Mouse (Mus musculus) CH12.LX (cell line): ENCODE measurements around the gene Lce1f. TPM values are rescaled to one million over a fixed set of nuclear protein-coding genes. Genes with fewer than 3 reads are reported as not detected.
"Not testable (repeated sequence)": the region's sequence is repeated elsewhere in the genome, so short reads cannot be mapped to it uniquely, and the experiment has no call there.

Experiments used
- DNase-seq: peaks from one replicate; pipeline ENCODE4 v3.0.0-alpha.2; 2013; ENCODE audit errors: extremely low read depth
- H3K27ac ChIP-seq: 2 replicates; pipeline ENCODE4 v1.5.1; 2012; ENCODE audit warnings: low read depth, mild to moderate bottlenecking, control low read depth, moderate library complexity; ENCODE audit not compliant: insufficient read depth
- H3K27me3 ChIP-seq: replicated peaks from 2 replicates; pipeline ENCODE3; 2012; ENCODE audit warnings: inconsistent platforms
- H3K36me3 ChIP-seq, 2 experiments: replicated peaks in 1 of 2; 2 replicates each; pipeline versions ENCODE3 to v1.6.1; 2012; ENCODE audit warnings: inconsistent platforms in 1 of 2, low read length in 1 of 2, mild to moderate bottlenecking in 1 of 2, mixed read lengths in 1 of 2, moderate library complexity in 1 of 2; ENCODE audit not compliant: control insufficient read depth in 1 of 2, insufficient read depth in 1 of 2
- H3K4me1 ChIP-seq, 2 experiments: 2 replicates each; pipeline ENCODE4 v1.6.1; 2012; ENCODE audit warnings: inconsistent platforms in 1 of 2, moderate library complexity in 1 of 2; ENCODE audit not compliant: insufficient read depth in 2 of 2, control insufficient read depth in 1 of 2
- H3K4me2 ChIP-seq: 2 replicates; pipeline ENCODE4 v1.6.1; 2012; ENCODE audit warnings: low read depth, mild to moderate bottlenecking, control low read depth; ENCODE audit not compliant: poor library complexity, insufficient read depth, severe bottlenecking
- H3K4me3 ChIP-seq, 3 experiments: fragments of 150-350 bp in 1 of 3; sonication (generic) in 1 of 3; replicated peaks in 1 of 3; 2 replicates each; pipeline versions ENCODE3 to v1.5.1; 2011 to 2012; ENCODE audit warnings: low read depth in 2 of 3, low read length in 2 of 3, mild to moderate bottlenecking in 2 of 3, moderate library complexity in 2 of 3, control low read depth in 1 of 3, improper control_type of control experiment in 1 of 3, inconsistent platforms in 1 of 3, mixed read lengths in 1 of 3; ENCODE audit not compliant: poor library complexity in 1 of 3
- H3K79me2 ChIP-seq: replicated peaks from 2 replicates; pipeline ENCODE4 v1.6.1; 2012; ENCODE audit warnings: mild to moderate bottlenecking, moderate library complexity; ENCODE audit not compliant: control insufficient read depth, poor library complexity, insufficient read depth, severe bottlenecking; ENCODE audit errors: extremely low read depth
- H3K9ac ChIP-seq: 2 replicates; pipeline ENCODE4 v1.6.1; 2012; ENCODE audit warnings: low read depth, mild to moderate bottlenecking, control low read depth, moderate library complexity; ENCODE audit not compliant: insufficient read depth
- H3K9me3 ChIP-seq: replicated peaks from 2 replicates; pipeline ENCODE3; 2012; ENCODE audit warnings: low read length, inconsistent platforms, mixed read lengths
- CHD1 ChIP-seq: IDR thresholded peaks from 2 replicates; pipeline ENCODE4 v1.6.1; 2012; ENCODE audit warnings: low read depth, low read length, improper control_type of control experiment, inconsistent platforms
- CHD2 ChIP-seq: IDR thresholded peaks from 2 replicates; pipeline ENCODE4 v1.6.1; 2011; ENCODE audit warnings: low read length, improper control_type of control experiment
- CTCF ChIP-seq, 2 experiments: IDR thresholded peaks in 1 of 2; conservative IDR thresholded peaks in 1 of 2; 2 replicates each; pipeline ENCODE4 v1.5.1; 2011 to 2012; ENCODE audit warnings: low read depth in 2 of 2, low read length in 2 of 2, improper control_type of control experiment in 1 of 2, inconsistent platforms in 1 of 2, mild to moderate bottlenecking in 1 of 2, moderate library complexity in 1 of 2
- E2F4 ChIP-seq: IDR thresholded peaks from 2 replicates; pipeline ENCODE4 v1.6.1; 2011; ENCODE audit warnings: low read depth, low read length, improper control_type of control experiment; ENCODE audit not compliant: insufficient replicate concordance
- ETS1 ChIP-seq: conservative IDR thresholded peaks from 2 replicates; pipeline ENCODE4 v1.6.1; 2012; ENCODE audit warnings: low read depth, mild to moderate bottlenecking, inconsistent platforms, low read length, improper control_type of control experiment, moderate library complexity
- HCFC1 ChIP-seq: IDR thresholded peaks from 2 replicates; pipeline ENCODE4 v1.6.1; 2012; ENCODE audit warnings: low read depth, mild to moderate bottlenecking, inconsistent platforms, low read length, improper control_type of control experiment
- MAFK ChIP-seq: IDR thresholded peaks from 2 replicates; pipeline ENCODE4 v1.6.1; 2011; ENCODE audit warnings: low read length, improper control_type of control experiment; ENCODE audit not compliant: insufficient replicate concordance
- MAX ChIP-seq: IDR thresholded peaks from 2 replicates; pipeline ENCODE4 v1.6.1; 2011; ENCODE audit warnings: low read length, improper control_type of control experiment
- MEF2A ChIP-seq: IDR thresholded peaks from 2 replicates; pipeline ENCODE4 v1.6.1; 2014; ENCODE audit warnings: low read depth, mild to moderate bottlenecking, inconsistent platforms, low read length, improper control_type of control experiment, borderline replicate concordance
- NRF1 ChIP-seq: IDR thresholded peaks from 2 replicates; pipeline ENCODE4 v1.6.1; 2014; ENCODE audit warnings: low read depth, mild to moderate bottlenecking, inconsistent platforms, low read length, improper control_type of control experiment, moderate library complexity
- PAX5 ChIP-seq: IDR thresholded peaks from 2 replicates; pipeline ENCODE4 v1.6.1; 2012; ENCODE audit warnings: low read length, inconsistent platforms, mixed read lengths
- POLR2A ChIP-seq: IDR thresholded peaks from 2 replicates; pipeline ENCODE4 v1.6.1; 2011; ENCODE audit warnings: low read depth, mild to moderate bottlenecking, improper control_type of control experiment, low read length
- RAD21 ChIP-seq: IDR thresholded peaks from 2 replicates; pipeline ENCODE4 v1.6.1; 2011; ENCODE audit warnings: low read depth, mild to moderate bottlenecking, low read length, improper control_type of control experiment, moderate library complexity
- RCOR1 ChIP-seq: conservative IDR thresholded peaks from 2 replicates; pipeline ENCODE4 v1.6.1; 2012; ENCODE audit warnings: low read depth, mild to moderate bottlenecking, inconsistent platforms, low read length, improper control_type of control experiment
- UBTF ChIP-seq: IDR thresholded peaks from 2 replicates; pipeline ENCODE4 v1.6.1; 2012; ENCODE audit warnings: low read depth, mild to moderate bottlenecking, inconsistent platforms, low read length, improper control_type of control experiment, moderate library complexity
- USF2 ChIP-seq: conservative IDR thresholded peaks from 2 replicates; pipeline ENCODE4 v1.6.1; 2011; ENCODE audit warnings: low read depth, low read length, improper control_type of control experiment
- ZC3H11A ChIP-seq: IDR thresholded peaks from 2 replicates; pipeline ENCODE4 v1.6.1; 2012; ENCODE audit warnings: low read depth, mild to moderate bottlenecking, inconsistent platforms, low read length, improper control_type of control experiment
- dilution Hi-C: fragments of 300-500 bp; cut with MboI; formaldehyde crosslinking; loops from 2 replicates; pipeline ENCODE4 v1.14.3; 2020; ENCODE audit warnings: low sequenced_read_pairs; ENCODE audit not compliant: extremely low pct_unique_long_range_greater_than_20kb, extremely low pct_ligation_motif_present
- in situ Hi-C: fragments of 300-500 bp; cut with MboI; formaldehyde crosslinking; loops from 3 replicates; pipeline ENCODE4 v1.14.3; 2019; ENCODE audit warnings: low sequenced_read_pairs, low pct_ligation_motif_present, low pct_unique_long_range_greater_than_20kb, mixed read lengths
- polyA plus RNA-seq: library from polyadenylated mRNA; unstranded; fragments of >175 nt; gene quantifications from 2 replicates; pipeline ENCODE4 v1.2.1, GENCODE M21; 2012; ENCODE audit warnings: low read depth; ENCODE audit not compliant: insufficient read length
- total RNA-seq, 2 experiments: library from RNA; depleted of rRNA; stranded (reverse); fragments of 300-350 nt in 1 of 2; fragments of >200 nt in 1 of 2; gene quantifications; 2 replicates each; pipeline ENCODE4 v1.2.3; 2012 to 2014

Gene Lce1f
- total and polyA plus RNA-seq, 3 experiments = not detected

DNA sequence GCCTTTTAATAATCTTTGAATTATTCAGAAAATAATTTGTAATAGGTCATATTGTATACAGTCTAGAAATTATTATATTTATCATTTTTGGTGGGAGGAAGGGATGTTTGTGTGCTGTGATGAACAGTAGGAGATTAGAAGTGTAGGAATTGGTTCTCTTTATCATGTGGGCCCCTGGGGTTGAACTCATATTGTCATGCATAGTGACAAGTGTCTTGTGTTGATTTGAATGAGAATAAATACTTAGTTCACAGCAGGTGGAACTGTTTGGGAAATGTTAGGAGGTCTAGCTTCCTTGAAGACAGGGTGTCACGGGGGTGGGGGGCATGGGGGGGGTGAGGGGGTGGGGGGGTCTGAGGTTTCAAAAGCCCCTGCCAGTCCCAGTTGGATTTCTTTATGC, 25.5 kb downstream of the Lce1f start:
- H3K36me3 ChIP-seq = no peaks in the 10 kb centered on the region
- in situ Hi-C loops (no loop called here), dilution Hi-C loops (no loop called here)
- no peak overlapping the region for H3K27ac ChIP-seq
- no peaks in the 10 kb centered on the region for H3K27me3 ChIP-seq
- no peak overlapping the region for H3K4me2 ChIP-seq
- no peaks in the 10 kb centered on the region for H3K79me2 ChIP-seq
- DNase-seq = no peak
- TF ChIP-seq MAFK = no peak
- no peak for TF ChIP-seq PAX5
- TF ChIP-seq UBTF = no peak
- no peak for TF ChIP-seq CTCF (conservative IDR thresholded peaks at IDR 0.05 in 1 of 2, IDR thresholded peaks at IDR 0.05 in 1 of 2; ENCODE audit: low read depth in 2 of 2, low read length in 2 of 2)
- no peak for TF ChIP-seq USF2
- no peak for TF ChIP-seq RCOR1
- no peak for TF ChIP-seq NRF1
- no peak for TF ChIP-seq POLR2A
- TF ChIP-seq MAX = no peak
- no peak for TF ChIP-seq E2F4
- no peak for TF ChIP-seq ZC3H11A
- TF ChIP-seq HCFC1 = no peak
- no peak for TF ChIP-seq ETS1
- TF ChIP-seq CHD2 = no peak
- H3K4me3 ChIP-seq = no peak overlapping the region
- no peaks in the 10 kb centered on the region for H3K9me3 ChIP-seq
- H3K9ac ChIP-seq = no peak overlapping the region
- H3K4me1 ChIP-seq = no peaks in the 10 kb centered on the region

DNA sequence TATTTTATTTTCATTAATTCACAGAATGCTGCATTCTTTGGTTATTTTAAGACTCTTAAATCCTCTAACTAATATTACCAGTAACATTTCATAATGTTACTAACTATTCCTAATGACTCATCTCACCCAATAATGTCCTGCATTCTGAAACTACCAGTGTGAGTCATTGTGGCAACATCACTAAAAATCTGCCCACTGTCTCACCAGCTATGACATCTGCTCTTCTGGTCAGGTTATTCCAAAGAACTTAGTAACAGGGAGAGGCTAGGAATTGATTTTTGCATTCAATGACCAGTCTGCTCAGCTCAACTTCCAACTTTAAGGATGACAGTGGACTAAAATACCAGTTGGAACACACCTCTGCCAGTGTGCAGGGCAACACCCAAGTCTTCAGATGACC, 28.5 kb downstream of the Lce1f start:
- Histone ChIP-seq H3K9me3 (no peaks in the 10 kb centered on the region), H3K4me2 (no peak overlapping the region), H3K27me3 (no peaks in the 10 kb centered on the region), H3K9ac (no peak overlapping the region), H3K79me2 (no peaks in the 10 kb centered on the region), H3K27ac (no peak overlapping the region), H3K4me1 (no peaks in the 10 kb centered on the region), H3K4me3 (no peak overlapping the region), H3K36me3 (no peaks in the 10 kb centered on the region)
- TF ChIP-seq MEF2A (no peak), CHD1 (no peak), CTCF (conservative IDR thresholded peaks at IDR 0.05 in 1 of 2, IDR thresholded peaks at IDR 0.05 in 1 of 2; ENCODE audit: low read depth in 2 of 2, low read length in 2 of 2) (no peak), RAD21 (no peak), HCFC1 (no peak)
- dilution Hi-C loops = no loop called here
- in situ Hi-C loops = no loop called here
- DNase-seq = no peak

- H3K79me2 ChIP-seq, H3K36me3 ChIP-seq, dilution Hi-C loops, in situ Hi-C loops, H3K4me3 ChIP-seq, H3K4me1 ChIP-seq, H3K9ac ChIP-seq, H3K27ac ChIP-seq, H3K27me3 ChIP-seq, H3K9me3 ChIP-seq, H3K4me2 ChIP-seq, DNase-seq: not testable (repeated sequence)
Observed at GRCm38 (mm10) chr3:92689154-92689553, 31.0 kb downstream of the Lce1f start.
